Mouse (Mus musculus) macrophage (primary cell): ENCODE results near the gene P2ry14. TPM values are rescaled to one million over a fixed set of nuclear protein-coding genes. Genes with fewer than 3 reads are reported as not detected.
"Not testable (repeated sequence)": the region's sequence is repeated elsewhere in the genome, so short reads cannot be mapped to it uniquely, and the experiment has no call there.

Experiments used
- H3K27ac ChIP-seq: fragments of 350-480 bp; formaldehyde crosslinking; 2 replicates; pipeline ENCODE4 v1.9.0; 2021
- H3K36me3 ChIP-seq: fragments of 350-480 bp; formaldehyde crosslinking; 2 replicates; pipeline ENCODE4 v1.9.0; 2021; ENCODE audit errors: inconsistent target
- H3K4me3 ChIP-seq: fragments of 350-480 bp; formaldehyde crosslinking; 2 replicates; pipeline ENCODE4 v1.9.0; 2021; ENCODE audit errors: inconsistent target
- H3K79me2 ChIP-seq: fragments of 350-480 bp; formaldehyde crosslinking; 2 replicates; pipeline ENCODE4 v1.9.0; 2021; ENCODE audit errors: inconsistent target
- WGBS: methylation state at CpG from one replicate; pipeline ENCODE4 v1.1.7; 2026; ENCODE audit warnings: inconsistent platforms; ENCODE audit not compliant: missing documents; 5-methylcytosine and 5-hydroxymethylcytosine counted together
- polyA plus RNA-seq: library from polyadenylated mRNA; stranded (reverse); fragments of 250-400 nt; gene quantifications from 3 replicates; pipeline ENCODE4 v1.2.4, GENCODE M21; 2018; ENCODE audit warnings: inconsistent platforms

P2ry14 gene
- polyA plus RNA-seq, 1 experiment from 2014 or later, result 61.0 TPM

GRCm38 (mm10) chr3:59107439-59107838, 46.0 kb downstream of the P2ry14 start:
- H3K4me3 ChIP-seq, result no peak overlapping the region
- no peak overlapping the region for H3K27ac ChIP-seq
- WGBS, result 92% methylated on average over 4 of the region's 4 CpGs
- H3K36me3 ChIP-seq, result no peaks in the 10 kb centered on the region
- H3K79me2 ChIP-seq, result no peaks in the 10 kb centered on the region

GRCm38 (mm10) chr3:59104462-59104861, 49.0 kb downstream of the P2ry14 start:
- H3K36me3 ChIP-seq, result no peaks in the 10 kb centered on the region
- WGBS, result 72% methylated on average over 4 of the region's 4 CpGs

DNA sequence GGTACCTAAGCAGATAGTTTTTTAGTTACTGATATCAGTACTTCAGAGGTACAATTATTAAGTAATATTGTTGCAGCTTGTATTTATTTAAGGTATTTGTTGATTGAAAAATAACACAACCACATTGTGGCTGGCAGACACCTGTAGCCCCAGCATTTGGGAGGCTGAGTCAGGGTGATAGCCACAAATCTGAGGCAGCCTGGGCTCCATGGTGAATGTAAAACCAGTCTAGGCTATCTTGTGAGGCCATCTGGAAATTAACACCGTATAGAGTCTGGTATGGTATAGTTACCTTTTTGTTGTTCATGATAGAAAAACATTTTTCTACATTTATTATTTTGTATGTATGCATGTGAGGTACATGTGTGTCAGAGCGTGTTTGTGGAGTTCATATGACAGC, 51.3 kb downstream of the P2ry14 start:
- 93% methylated on average over 2 of the region's 2 CpGs for WGBS
- no peak overlapping the region for H3K27ac ChIP-seq
- no peaks in the 10 kb centered on the region for H3K79me2 ChIP-seq
- H3K36me3 ChIP-seq, result no peaks in the 10 kb centered on the region
- no peak overlapping the region for H3K4me3 ChIP-seq

More at GRCm38 (mm10) chr3:59104462-59104861, 49.0 kb downstream of the P2ry14 start:
- Histone ChIP-seq H3K79me2 (no peaks in the 10 kb centered on the region), H3K27ac (no peak overlapping the region), H3K4me3 (no peak overlapping the region)

DNA sequence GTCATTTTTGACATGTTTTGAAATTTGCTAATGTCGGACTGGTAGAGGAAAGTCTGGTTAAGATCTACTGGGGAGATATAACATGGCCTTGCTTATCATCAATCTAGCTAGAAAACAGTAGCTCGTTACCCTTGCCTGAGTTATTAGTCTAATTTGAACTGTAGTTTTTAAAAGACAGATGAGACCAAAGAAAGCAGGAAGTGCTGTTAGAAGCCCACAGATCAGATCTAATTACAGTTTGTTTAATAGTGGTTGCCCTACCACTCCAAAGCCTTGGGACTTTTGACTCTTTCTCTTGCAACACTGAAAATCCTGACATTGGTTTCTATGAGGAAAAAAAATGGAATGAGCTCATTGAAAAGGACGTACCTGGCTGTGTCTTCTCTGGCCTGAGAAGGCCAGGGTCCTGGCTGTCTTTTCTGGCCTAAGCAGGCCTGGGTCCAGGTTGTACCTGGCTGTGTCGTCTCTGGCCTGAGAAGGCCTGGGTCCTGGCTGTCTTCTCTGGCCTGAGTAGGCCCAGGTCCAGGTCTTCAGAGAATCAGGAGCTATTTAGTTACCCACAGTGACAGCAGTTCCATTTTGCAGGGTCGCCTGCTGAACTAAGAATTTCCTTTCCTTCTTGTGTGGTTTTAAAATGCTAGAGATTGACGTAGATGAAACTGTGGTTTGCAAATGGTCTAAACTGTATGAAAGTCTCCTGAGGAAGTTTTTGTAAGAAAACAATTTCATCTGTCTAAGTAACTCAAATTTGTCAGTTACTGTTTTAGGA, 52.0 kb downstream of the P2ry14 start, which contains the start of gene Gpr171:
Gpr171 (minus strand) TSS at position 604 of the 769 bp plus-strand sequence.
- no peaks in the 10 kb centered on the region for H3K79me2 ChIP-seq
- WGBS, result 25% methylated on average over 6 of the region's 6 CpGs

DNA sequence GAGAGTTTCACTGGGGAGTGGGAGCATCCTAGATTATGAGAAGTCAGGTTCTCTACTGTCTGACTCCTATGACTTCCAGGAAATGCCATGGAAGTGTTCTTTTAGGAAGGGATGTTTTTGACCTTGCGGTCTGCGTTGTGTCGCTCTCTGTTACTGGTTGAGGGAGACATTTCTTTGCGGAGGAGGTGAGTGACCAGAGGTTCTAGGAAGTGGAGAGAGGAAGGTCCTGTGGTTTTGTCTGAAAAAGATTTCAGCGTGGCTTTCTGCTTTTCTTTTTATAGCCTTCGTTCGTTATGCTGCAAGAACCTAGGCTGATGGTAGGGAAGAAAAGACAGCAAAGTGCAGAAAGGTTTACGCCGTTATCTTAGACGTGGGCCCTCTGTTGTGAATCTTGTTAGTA, 54.9 kb downstream of the P2ry14 start:
- WGBS, result 10% methylated on average over 10 of the region's 10 CpGs
- Histone ChIP-seq H3K36me3 (no peaks in the 10 kb centered on the region), H3K27ac (no peak overlapping the region), H3K4me3 (no peak overlapping the region), H3K79me2 (no peaks in the 10 kb centered on the region)

More for the DNA sequence above, 52.0 kb downstream of the P2ry14 start, which contains the start of gene Gpr171:
- no peak within 1 kb of the TSS for H3K4me3 ChIP-seq
- H3K27ac ChIP-seq, result no peak within 1 kb of the TSS
- H3K36me3 ChIP-seq, result no peaks in the 10 kb centered on the region

DNA sequence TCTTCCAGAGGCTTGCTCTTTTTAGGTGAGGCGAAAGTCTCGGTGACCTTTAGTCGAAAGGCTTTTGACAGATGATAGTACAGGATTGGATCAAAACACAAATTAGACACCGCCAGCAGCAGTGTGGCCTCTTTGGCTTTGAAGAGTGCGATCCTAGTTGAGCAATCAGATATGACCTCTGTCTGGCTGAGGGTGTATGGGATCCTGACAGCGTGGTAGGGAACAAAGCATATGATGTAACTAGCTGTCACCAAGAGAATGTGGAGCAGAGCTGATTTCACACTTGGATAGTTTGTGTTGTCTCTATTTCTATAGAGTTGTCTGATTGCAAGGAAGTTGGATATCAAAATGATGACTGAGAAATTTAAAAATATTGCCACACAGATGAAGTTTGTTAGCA, 56.0 kb downstream of the P2ry14 start:
- no peaks in the 10 kb centered on the region for H3K79me2 ChIP-seq
- no peaks in the 10 kb centered on the region for H3K36me3 ChIP-seq
- no peak overlapping the region for H3K27ac ChIP-seq
- H3K4me3 ChIP-seq, result no peak overlapping the region
- 72% methylated on average over 6 of the region's 6 CpGs for WGBS

DNA sequence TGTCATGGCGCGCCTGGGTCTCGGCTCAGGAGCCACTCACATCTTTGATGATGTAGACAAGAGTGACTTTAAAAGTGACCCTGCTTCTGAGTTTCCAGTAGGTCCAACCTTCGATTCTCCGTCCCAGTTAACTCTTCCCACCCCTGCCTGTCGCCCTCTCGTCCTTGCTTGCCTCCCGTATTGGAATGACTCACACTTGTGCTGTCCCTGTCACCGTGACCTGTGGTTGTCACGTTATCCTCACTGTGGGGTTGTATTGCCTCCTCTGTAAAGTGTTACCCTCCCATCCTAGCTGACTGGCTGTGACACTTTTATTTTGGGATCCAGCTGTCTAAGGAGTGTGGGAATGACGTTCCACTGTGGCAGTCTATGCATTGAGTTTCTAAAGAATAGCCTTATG, 60.7 kb downstream of the P2ry14 start:
- Histone ChIP-seq H3K36me3 (no peaks in the 10 kb centered on the region), H3K27ac (no peak overlapping the region), H3K79me2 (no peaks in the 10 kb centered on the region), H3K4me3 (no peak overlapping the region)
- WGBS, result 93% methylated on average over 11 of the region's 11 CpGs

DNA sequence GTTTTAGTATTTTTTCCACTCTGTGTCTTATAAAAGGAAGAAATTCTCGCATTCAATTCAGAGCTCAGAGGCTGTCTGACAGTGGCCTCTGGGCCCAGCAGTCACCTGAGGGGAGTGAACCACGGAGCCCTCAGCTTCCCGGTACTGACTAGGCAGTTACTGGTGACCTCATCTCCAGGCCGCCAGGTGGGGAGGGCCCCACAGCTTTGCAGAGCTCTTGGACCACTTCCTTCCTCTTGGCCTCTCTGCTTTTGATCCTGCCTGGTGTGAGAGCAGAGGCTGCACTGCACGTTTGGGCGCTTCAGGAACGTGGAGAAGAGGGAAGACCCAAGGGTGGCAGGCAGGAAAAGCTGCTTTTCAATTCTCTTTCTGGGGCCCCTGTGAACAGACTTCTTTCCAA, 72.5 kb downstream of the P2ry14 start:
- Histone ChIP-seq H3K4me3 (no peak overlapping the region), H3K27ac (no peak overlapping the region), H3K36me3 (no peaks in the 10 kb centered on the region), H3K79me2 (no peaks in the 10 kb centered on the region)
- WGBS, result 6% methylated on average over 7 of the region's 7 CpGs

DNA sequence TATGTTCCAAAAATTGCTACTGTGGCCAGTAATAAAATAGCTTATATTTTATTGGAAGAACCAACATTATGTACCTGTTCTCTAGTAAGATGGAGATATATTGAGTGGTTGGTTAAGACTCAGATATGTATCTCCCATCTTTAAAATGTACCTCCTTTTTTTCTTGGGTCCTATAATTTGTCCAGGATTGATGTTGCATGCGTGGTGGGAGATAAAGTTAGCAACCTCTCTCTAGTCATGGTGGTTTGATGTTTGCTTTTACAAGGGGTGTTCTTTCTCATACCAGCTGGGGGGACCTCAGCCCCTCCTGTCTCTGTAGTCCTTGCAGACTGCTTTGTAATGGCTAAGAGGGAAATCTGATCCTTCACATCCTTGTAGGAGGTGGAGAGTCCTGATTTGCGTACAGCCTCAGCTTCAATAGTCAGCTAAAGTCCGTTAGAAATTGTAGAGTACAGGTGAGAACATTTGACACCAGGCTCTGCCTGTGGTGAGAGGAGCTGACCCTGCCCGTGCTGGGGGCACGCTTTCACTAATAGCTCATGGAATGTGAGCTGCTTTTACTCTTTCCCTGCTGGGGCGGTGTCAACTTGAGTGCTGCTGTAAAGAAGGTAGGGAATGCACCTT, 73.0 kb downstream of the P2ry14 start:
- WGBS, result 54% methylated on average over 6 of the region's 6 CpGs

DNA sequence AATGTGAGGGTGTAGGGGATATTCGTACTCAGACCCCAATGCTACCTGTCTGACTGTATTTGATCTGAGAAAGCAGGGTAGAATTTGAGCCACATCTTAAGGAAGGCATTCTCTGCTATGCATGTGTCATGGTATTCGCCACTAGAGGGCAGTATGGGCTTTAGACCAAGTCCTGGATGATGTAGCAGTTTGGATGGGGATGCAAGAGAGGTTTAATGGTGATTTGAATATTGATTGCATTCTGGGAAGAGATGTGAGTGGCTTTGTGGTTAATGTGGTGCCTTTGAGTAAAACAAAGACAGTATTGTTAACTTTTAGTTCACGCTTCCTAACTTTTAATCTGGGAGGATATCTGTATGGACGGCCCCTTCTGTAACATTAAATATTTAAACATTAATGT, 74.1 kb downstream of the P2ry14 start:
- 14% methylated on average over 4 of the region's 4 CpGs for WGBS

More for the DNA sequence above, 73.0 kb downstream of the P2ry14 start:
- Histone ChIP-seq H3K27ac (no peak overlapping the region), H3K36me3 (no peaks in the 10 kb centered on the region), H3K79me2 (no peaks in the 10 kb centered on the region), H3K4me3 (no peak overlapping the region)

GRCm38 (mm10) chr3:59078585-59078984, 74.8 kb downstream of the P2ry14 start:
- 96% methylated on average over 11 of the region's 11 CpGs for WGBS

More for the DNA sequence above, 74.1 kb downstream of the P2ry14 start:
- H3K79me2 ChIP-seq, result no peaks in the 10 kb centered on the region
- no peaks in the 10 kb centered on the region for H3K36me3 ChIP-seq
- H3K4me3 ChIP-seq, result no peak overlapping the region
- no peak overlapping the region for H3K27ac ChIP-seq

GRCm38 (mm10) chr3:59077278-59077677, 76.1 kb downstream of the P2ry14 start:
- Histone ChIP-seq H3K79me2 (no peaks in the 10 kb centered on the region), H3K27ac (no peak overlapping the region), H3K36me3 (no peaks in the 10 kb centered on the region), H3K4me3 (no peak overlapping the region)
- 28% methylated on average over 3 of the region's 4 CpGs for WGBS

More at GRCm38 (mm10) chr3:59078585-59078984, 74.8 kb downstream of the P2ry14 start:
- H3K36me3 ChIP-seq, result no peaks in the 10 kb centered on the region
- no peak overlapping the region for H3K27ac ChIP-seq
- no peak overlapping the region for H3K4me3 ChIP-seq
- H3K79me2 ChIP-seq, result no peaks in the 10 kb centered on the region

- H3K27ac ChIP-seq, H3K36me3 ChIP-seq, H3K79me2 ChIP-seq, H3K4me3 ChIP-seq: not testable (repeated sequence)
- 0% methylated on average over 1 of the region's 1 CpGs for WGBS
These were observed 84.3 kb downstream of the P2ry14 start for GRCm38 (mm10) chr3:59069071-59069470.

DNA sequence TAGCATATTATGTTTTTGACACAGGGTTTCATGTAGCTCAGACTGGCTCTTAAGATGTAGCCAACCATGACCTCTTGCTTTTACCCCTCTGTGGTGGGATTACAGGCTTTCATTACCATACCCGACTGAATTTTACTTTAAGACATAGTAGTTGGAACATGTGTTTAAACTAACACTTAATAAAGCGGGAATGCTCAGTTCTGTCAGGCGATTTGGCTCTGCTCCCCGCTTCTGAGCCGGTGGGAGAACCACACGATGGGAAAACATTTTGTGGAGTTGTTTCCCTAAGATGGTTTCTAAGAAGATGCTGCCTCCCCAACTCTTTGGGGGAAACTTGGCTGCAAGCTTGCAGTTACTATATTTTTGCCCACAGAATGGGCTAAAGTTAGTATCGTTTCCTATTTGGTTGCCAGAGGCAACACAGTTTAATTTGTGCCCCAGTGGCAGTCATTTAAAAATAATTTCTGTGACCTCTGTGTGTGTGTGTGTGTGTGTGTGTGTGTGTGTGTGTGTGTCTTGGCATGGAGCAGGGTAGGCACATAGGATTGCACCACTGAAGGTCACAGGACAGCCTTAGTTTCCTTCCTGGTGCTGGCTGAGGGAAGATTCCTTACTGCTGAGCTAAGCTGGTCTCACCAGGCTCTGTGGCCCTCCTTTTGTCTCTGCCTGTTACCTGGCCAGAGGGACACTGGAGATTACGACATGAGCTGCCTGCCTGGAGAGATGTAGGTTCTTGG, 86.7 kb downstream of the P2ry14 start:
- no peak overlapping the region for H3K4me3 ChIP-seq
- H3K27ac ChIP-seq, result peak overlapping the region; percentile 19; the same call in 1 of the 2 replicates
- no peaks in the 10 kb centered on the region for H3K36me3 ChIP-seq
- no peaks in the 10 kb centered on the region for H3K79me2 ChIP-seq
- 58% methylated on average over 8 of the region's 8 CpGs for WGBS

- no peaks in the 10 kb centered on the region for H3K79me2 ChIP-seq
- WGBS, result 84% methylated on average over 3 of the region's 3 CpGs
- no peak overlapping the region for H3K27ac ChIP-seq
- no peaks in the 10 kb centered on the region for H3K36me3 ChIP-seq
- no peak overlapping the region for H3K4me3 ChIP-seq
These were observed 87.5 kb downstream of the P2ry14 start for GRCm38 (mm10) chr3:59065937-59066336.
